In the genomic region with DNA sequence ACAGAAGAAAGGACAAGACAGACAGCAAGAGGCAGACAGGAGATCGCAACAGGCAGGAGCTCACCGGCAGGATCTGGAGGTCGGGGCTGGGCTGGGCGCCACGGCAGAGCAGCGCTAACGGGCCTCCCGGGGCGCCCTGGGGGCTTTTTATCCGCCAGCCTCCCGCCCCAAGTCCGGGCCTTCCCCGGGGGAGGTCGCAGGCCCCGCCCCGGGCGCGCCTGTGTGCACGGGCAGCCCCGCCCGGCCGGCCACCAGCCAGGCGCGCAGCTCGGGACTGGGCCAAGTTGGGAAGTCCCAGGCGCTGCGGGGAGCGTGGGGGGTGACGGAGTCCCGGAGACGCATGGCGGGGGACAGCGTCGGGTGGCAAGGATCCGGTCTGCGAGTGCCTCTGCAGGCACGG, we compare ENCODE assay signal across 8 mouse cellular contexts. TPM values are rescaled to one million over a fixed set of nuclear protein-coding genes. Genes with fewer than 3 reads are reported as not detected.
DNase-seq lines count a peak whose midpoint lies in the region; ATAC-seq and TF ChIP-seq lines count a peak whose summit lies in the region.

TSS of gene Loxl4 (minus strand) at position 160 of the 400 bp plus-strand sequence.

- H3K4me1 ChIP-seq in forebrain, embryonic 15.5 days: peaks cover 7% of the 10 kb centered on the region
- H3K4me1 ChIP-seq in limb, embryonic 11.5 days (ENCODE audit: control insufficient read depth, insufficient read depth, low read length): peaks cover 8% of the 10 kb centered on the region
- peaks cover 10% of the 10 kb centered on the region for H3K4me1 ChIP-seq in midbrain, embryonic 12.5 days

- peak; percentile 57 for DNase-seq in ZHBTc4 (ENCODE audit: low read depth, low spot score)
- DNase-seq in heart, postnatal 4 days: peak; percentile 79
- DNase-seq in limb, embryonic 11.5 days (ENCODE audit: low spot score): no peak
- peak; percentile 67 to 71 for DNase-seq in urinary bladder, postnatal 4 days (ENCODE audit: low spot score in 2 of 2)
- no peak for DNase-seq in yolk sac, embryonic 10.5 days (ENCODE audit: low spot score)

- peak within 1 kb of the TSS; percentile 70 for H3ac ChIP-seq in C2C12 (ENCODE audit: control insufficient read depth, insufficient read length, low read depth)

- H3K4me2 ChIP-seq in forebrain, embryonic 15.5 days (replicated peaks): peak within 1 kb of the TSS; percentile 63
- H3K4me2 ChIP-seq in limb, embryonic 11.5 days (ENCODE audit: low read depth, severe bottlenecking): peak within 1 kb of the TSS; percentile 73
- peak within 1 kb of the TSS; percentile 65 for H3K4me2 ChIP-seq in midbrain, embryonic 12.5 days (replicated peaks)

- peaks cover 2% of the 10 kb centered on the region for H3K27me3 ChIP-seq in C2C12 (ENCODE audit: control insufficient read depth, insufficient read depth, insufficient read length)
- 0 out of 2 replicates have a peak, but pooled peaks cover 4% of the 10 kb centered on the region for H3K27me3 ChIP-seq in forebrain, embryonic 15.5 days
- H3K27me3 ChIP-seq in limb, embryonic 11.5 days (ENCODE audit: control insufficient read depth, insufficient read depth, low read length): peaks cover 7% of the 10 kb centered on the region; the same call in 1 of the 2 replicates
- peaks cover 37% of the 10 kb centered on the region for H3K27me3 ChIP-seq in midbrain, embryonic 12.5 days

- peak; percentile 41; the same call in 1 of the 2 replicates for ATAC-seq in forebrain, embryonic 15.5 days (replicated peaks)
- no peak for ATAC-seq in limb, embryonic 11.5 days (ENCODE audit: insufficient number of reproducible peaks, low FRiP score, low TSS enrichment, low read depth)
- no peak for ATAC-seq in midbrain, embryonic 12.5 days (ENCODE audit: low FRiP score, low read depth)

- H3K27ac ChIP-seq in forebrain, embryonic 15.5 days (replicated peaks): no peak within 1 kb of the TSS
- no peak within 1 kb of the TSS for H3K27ac ChIP-seq in limb, embryonic 11.5 days (replicated peaks; ENCODE audit: low read depth, low read length)
- H3K27ac ChIP-seq in midbrain, embryonic 12.5 days (replicated peaks): no peak within 1 kb of the TSS

- H3K79me3 ChIP-seq in C2C12 (ENCODE audit: low read depth): no peaks in the 10 kb centered on the region

- 1% methylated on average over 36 of the region's 37 CpGs for WGBS in forebrain, embryonic 15.5 days
- WGBS in limb, embryonic 11.5 days: under 1% methylated on average over 34 of the region's 37 CpGs
- WGBS in midbrain, embryonic 12.5 days: 1% methylated on average over 35 of the region's 37 CpGs

- no peak for TF ChIP-seq CTCF in C2C12 (IDR thresholded peaks at IDR 0.05; ENCODE audit: control insufficient read depth, insufficient read depth, insufficient read length)

- no peaks in the 10 kb centered on the region for H3K36me3 ChIP-seq in C2C12 (ENCODE audit: control insufficient read depth, insufficient read depth)
- H3K36me3 ChIP-seq in forebrain, embryonic 15.5 days: no peaks in the 10 kb centered on the region
- no peaks in the 10 kb centered on the region for H3K36me3 ChIP-seq in limb, embryonic 11.5 days (ENCODE audit: control insufficient read depth, insufficient read depth, low read length)
- H3K36me3 ChIP-seq in midbrain, embryonic 12.5 days: no peaks in the 10 kb centered on the region

- peak within 1 kb of the TSS; percentile 14; the same call in 1 of the 2 replicates for H3K9ac ChIP-seq in forebrain, embryonic 15.5 days (replicated peaks)
- H3K9ac ChIP-seq in limb, embryonic 11.5 days (ENCODE audit: low read length): peak within 1 kb of the TSS; percentile 43
- peak within 1 kb of the TSS; percentile 49 for H3K9ac ChIP-seq in midbrain, embryonic 12.5 days (replicated peaks)

- H3K9me3 ChIP-seq in forebrain, embryonic 15.5 days: no peaks in the 10 kb centered on the region
- H3K9me3 ChIP-seq in limb, embryonic 11.5 days (ENCODE audit: control insufficient read depth, low read length): no peaks in the 10 kb centered on the region
- no peaks in the 10 kb centered on the region for H3K9me3 ChIP-seq in midbrain, embryonic 12.5 days

- H3K79me2 ChIP-seq in C2C12 (ENCODE audit: control insufficient read depth, insufficient read depth): no peaks in the 10 kb centered on the region

- H3K4me3 ChIP-seq in C2C12 (ENCODE audit: insufficient read depth, poor library complexity, severe bottlenecking): peak within 1 kb of the TSS; percentile 25
- peak within 1 kb of the TSS; percentile 36 for H3K4me3 ChIP-seq in forebrain, embryonic 15.5 days
- peak within 1 kb of the TSS; percentile 29 for H3K4me3 ChIP-seq in limb, embryonic 11.5 days (ENCODE audit: low read depth, low read length)
- H3K4me3 ChIP-seq in midbrain, embryonic 12.5 days: peak within 1 kb of the TSS; percentile 39

TF ChIP-seq in C2C12, 6 proteins besides CTCF, POLR2A, EP300 and RAD21:
- no peak for TF ChIP-seq MYOD1 (IDR thresholded peaks at IDR 0.05; ENCODE audit: control insufficient read depth, insufficient read length, low read depth)
- no peak for TF ChIP-seq MYOG (IDR thresholded peaks at IDR 0.05; ENCODE audit: control insufficient read depth, extremely low read depth, insufficient read length)
- no peak for TF ChIP-seq CEBPB (IDR thresholded peaks at IDR 0.05; ENCODE audit: low read depth)
- TF ChIP-seq FOSL1 (IDR thresholded peaks at IDR 0.05; ENCODE audit: insufficient read depth, low read length, poor library complexity, severe bottlenecking): no peak
- no peak for TF ChIP-seq USF1 (IDR thresholded peaks at IDR 0.05; ENCODE audit: low read depth)
- TF ChIP-seq MAX (IDR thresholded peaks at IDR 0.05): no peak

RNA-seq across cellular contexts. Expression of gene Loxl4, which starts in this region (rescaled TPM):
- polyA plus RNA-seq in C2C12 (2012; fragmentation: generic; extraction: Trizol): 4.8 TPM
- 0.11 and 0.18 TPM in 2 replicates for polyA plus RNA-seq in forebrain, embryonic 15.5 days (2015; fragmentation: Nextera tagmentation; extraction: Ambion mirVana)
- 1 to 10 TPM; 1.9 TPM for total RNA-seq in heart, postnatal 4 days (2021)
- polyA plus RNA-seq in limb, embryonic 11.5 days (2014; fragmentation: Nextera tagmentation; extraction: Ambion mirVana): 0.41 TPM in 1 of 2 replicates, not detected in the other
- polyA plus RNA-seq in midbrain, embryonic 12.5 days (2016; fragmentation: Nextera tagmentation; extraction: Ambion mirVana): 0.13 and 0.16 TPM in 2 replicates

Comparison
In these comparisons a context has a peak if more than half of its experiments do, and no peak if none do; other contexts are left out.
1. Peak in ATAC-seq, H3K4me3 ChIP-seq, H3K9ac ChIP-seq and H3K4me2 ChIP-seq in forebrain, embryonic 15.5 days; RNA of the gene not detected or under 1 TPM.
2. DNase-seq: peak in ZHBTc4 (single experiment), heart, postnatal 4 days (single experiment) and urinary bladder, postnatal 4 days (2 of 2); none in limb, embryonic 11.5 days (single experiment) and yolk sac, embryonic 10.5 days (single experiment).
3. Peak in every context shown above with its lines, with median percentiles within 50 percentile points of each other: H3K4me3 ChIP-seq, H3K4me2 ChIP-seq and H3K9ac ChIP-seq.